Mouse (Mus musculus) liver, postnatal 0 days (tissue): ENCODE measurements at regions not wholly inside any gene's neighbourhood (a gene's known extent, or its start where the extent isn't known, plus 50 kb on each side); places are given as distances from the start of the nearest gene placed in this dataset.

ENCODE experiments used
- CTCF ChIP-seq: sonication (generic); IDR thresholded peaks from 2 replicates; pipeline ENCODE4 v1.5.1; 2016; ENCODE audit warnings: antibody characterized with exemption, low read depth
- EP300 ChIP-seq: IDR thresholded peaks from 2 replicates; pipeline ENCODE4 v1.6.1; 2016; ENCODE audit warnings: antibody characterized with exemption, low read depth, mild to moderate bottlenecking

GRCm38 (mm10) chr11:109030486-109030885 is 110.3 kb downstream of the Axin2 start:
- TF ChIP-seq CTCF: peak; percentile 69
- no peak for TF ChIP-seq EP300
